Mouse (Mus musculus): Measurements from ENCODE around the gene Deaf1. TPM values are rescaled to one million over a fixed set of nuclear protein-coding genes. Genes with fewer than 3 reads are reported as not detected.

Gene Deaf1
- polyA plus RNA-seq, 1 experiment from 2014 or later: 40.8 TPM

GRCm38 (mm10) chr7:141355626-141356326 lies 28.3 kb upstream of the Deaf1 start:
- Histone ChIP-seq H3K4me1 (ENCODE audit: insufficient read depth, low read depth, low read length) (no peaks in the 10 kb centered on the region), H3K27ac (ENCODE audit: low read length) (no peak overlapping the region), H3K4me3 (ENCODE audit: low read depth, low read length) (no peak overlapping the region), H3K9ac (replicated peaks; ENCODE audit: low read depth) (no peak overlapping the region), H3K4me2 (replicated peaks; ENCODE audit: low read depth, low read length) (no peak overlapping the region), H3K36me3 (ENCODE audit: insufficient read depth, low read length) (no peaks in the 10 kb centered on the region), H3K9me3 (ENCODE audit: low read length) (no peaks in the 10 kb centered on the region), H3K27me3 (replicated peaks; ENCODE audit: insufficient read depth, low read length) (no peaks in the 10 kb centered on the region)
- 59% methylated on average over 12 of the region's 12 CpGs for WGBS
- DNase-seq (ENCODE audit: low spot score): peak; percentile 36
- TF ChIP-seq CTCF (IDR thresholded peaks at IDR 0.05): peak; percentile 43
- no peak for TF ChIP-seq EP300 (IDR thresholded peaks at IDR 0.05)
- ATAC-seq: peak; percentile 16; the same call in 1 of the 2 replicates

DNA sequence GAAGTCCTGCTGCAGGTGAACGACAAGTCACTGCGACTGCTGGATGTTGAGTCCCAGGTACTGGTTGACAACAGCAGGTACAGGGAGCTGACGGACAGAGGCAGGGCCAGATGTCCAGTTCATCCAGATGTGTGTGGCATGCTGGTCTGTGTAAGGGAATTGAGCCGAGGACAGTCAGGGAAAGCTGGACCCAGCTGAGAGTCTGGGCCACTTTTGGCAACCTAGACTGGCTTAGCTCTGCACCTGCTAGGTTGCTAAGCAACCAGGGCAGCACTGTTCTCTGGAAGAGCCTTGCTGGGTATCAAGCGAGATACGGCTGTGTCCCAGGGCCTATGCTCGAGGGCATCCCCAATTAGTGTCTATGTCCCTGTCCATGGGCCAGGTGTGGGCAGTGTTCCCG lies 27.6 kb upstream of the Deaf1 start:
- no peaks in the 10 kb centered on the region for H3K9me3 ChIP-seq (ENCODE audit: low read length)
- H3K4me1 ChIP-seq (ENCODE audit: insufficient read depth, low read depth, low read length): no peaks in the 10 kb centered on the region
- TF ChIP-seq CTCF (IDR thresholded peaks at IDR 0.05): no peak
- no peak for TF ChIP-seq EP300 (IDR thresholded peaks at IDR 0.05)
- no peaks in the 10 kb centered on the region for H3K27me3 ChIP-seq (replicated peaks; ENCODE audit: insufficient read depth, low read length)
- no peak overlapping the region for H3K9ac ChIP-seq (replicated peaks; ENCODE audit: low read depth)
- ATAC-seq (no peak), DNase-seq (ENCODE audit: low spot score) (no peak)
- no peaks in the 10 kb centered on the region for H3K36me3 ChIP-seq (ENCODE audit: insufficient read depth, low read length)
- H3K4me3 ChIP-seq (ENCODE audit: low read depth, low read length): no peak overlapping the region
- H3K4me2 ChIP-seq (replicated peaks; ENCODE audit: low read depth, low read length): no peak overlapping the region
- 77% methylated on average over 8 of the region's 8 CpGs for WGBS
- no peak overlapping the region for H3K27ac ChIP-seq (ENCODE audit: low read length)

DNA sequence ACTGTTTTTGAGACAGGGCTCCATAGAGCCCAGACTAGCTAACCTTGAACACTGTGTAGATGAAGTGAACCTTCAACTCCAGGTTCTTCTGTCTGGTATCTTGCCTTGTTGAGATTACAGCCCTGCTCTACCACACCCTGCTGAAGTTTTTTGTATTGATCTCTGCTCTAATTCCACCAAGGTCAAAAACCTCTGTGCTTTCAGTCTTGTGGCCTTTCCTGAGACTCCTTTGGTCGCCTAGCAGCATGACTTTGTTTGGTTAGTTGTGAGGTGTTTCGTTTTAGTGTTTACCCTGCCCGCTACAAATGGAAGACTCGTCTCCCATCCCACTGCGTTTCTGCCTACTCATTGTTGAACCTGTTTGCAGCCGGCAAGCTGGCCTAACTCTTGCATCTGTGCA lies 23.6 kb upstream of the Deaf1 start:
- Histone ChIP-seq H3K27me3 (replicated peaks; ENCODE audit: insufficient read depth, low read length) (no peaks in the 10 kb centered on the region), H3K4me2 (replicated peaks; ENCODE audit: low read depth, low read length) (no peak overlapping the region), H3K9ac (replicated peaks; ENCODE audit: low read depth) (no peak overlapping the region), H3K4me1 (ENCODE audit: insufficient read depth, low read depth, low read length) (no peaks in the 10 kb centered on the region), H3K9me3 (ENCODE audit: low read length) (no peaks in the 10 kb centered on the region), H3K36me3 (ENCODE audit: insufficient read depth, low read length) (no peaks in the 10 kb centered on the region), H3K27ac (ENCODE audit: low read length) (peak overlapping the region; percentile 14; the same call in 1 of the 2 replicates), H3K4me3 (ENCODE audit: low read depth, low read length) (no peak overlapping the region)
- ATAC-seq (peak; percentile 61), DNase-seq (ENCODE audit: low spot score) (peak; percentile 66)
- WGBS: 48% methylated on average over 6 of the region's 6 CpGs
- TF ChIP-seq CTCF (IDR thresholded peaks at IDR 0.05) (no peak), EP300 (IDR thresholded peaks at IDR 0.05) (no peak)

- no peaks in the 10 kb centered on the region for H3K27me3 ChIP-seq (replicated peaks; ENCODE audit: insufficient read depth, low read length)
- WGBS: 86% methylated on average over 5 of the region's 5 CpGs
- H3K9me3 ChIP-seq (ENCODE audit: low read length): no peaks in the 10 kb centered on the region
Observed at GRCm38 (mm10) chr7:141344787-141345186, 17.3 kb upstream of the Deaf1 start.

GRCm38 (mm10) chr7:141343696-141344095 lies 16.2 kb upstream of the Deaf1 start:
- TF ChIP-seq CTCF (IDR thresholded peaks at IDR 0.05) (no peak), EP300 (IDR thresholded peaks at IDR 0.05) (no peak)
- Histone ChIP-seq H3K4me1 (ENCODE audit: insufficient read depth, low read depth, low read length) (no peaks in the 10 kb centered on the region), H3K4me2 (replicated peaks; ENCODE audit: low read depth, low read length) (no peak overlapping the region), H3K27ac (ENCODE audit: low read length) (no peak overlapping the region), H3K36me3 (ENCODE audit: insufficient read depth, low read length) (no peaks in the 10 kb centered on the region), H3K27me3 (replicated peaks; ENCODE audit: insufficient read depth, low read length) (no peaks in the 10 kb centered on the region), H3K9ac (replicated peaks; ENCODE audit: low read depth) (no peak overlapping the region), H3K4me3 (ENCODE audit: low read depth, low read length) (no peak overlapping the region), H3K9me3 (ENCODE audit: low read length) (no peaks in the 10 kb centered on the region)
- DNase-seq (ENCODE audit: low spot score) (no peak), ATAC-seq (no peak)
- 66% methylated on average over 7 of the region's 7 CpGs for WGBS

More at GRCm38 (mm10) chr7:141344787-141345186, 17.3 kb upstream of the Deaf1 start:
- Histone ChIP-seq H3K27ac (ENCODE audit: low read length) (no peak overlapping the region), H3K4me1 (ENCODE audit: insufficient read depth, low read depth, low read length) (no peaks in the 10 kb centered on the region), H3K36me3 (ENCODE audit: insufficient read depth, low read length) (no peaks in the 10 kb centered on the region), H3K9ac (replicated peaks; ENCODE audit: low read depth) (no peak overlapping the region), H3K4me2 (replicated peaks; ENCODE audit: low read depth, low read length) (no peak overlapping the region), H3K4me3 (ENCODE audit: low read depth, low read length) (no peak overlapping the region)
- TF ChIP-seq EP300 (IDR thresholded peaks at IDR 0.05): no peak
- TF ChIP-seq CTCF (IDR thresholded peaks at IDR 0.05): no peak
- DNase-seq (ENCODE audit: low spot score): no peak
- ATAC-seq: no peak

DNA sequence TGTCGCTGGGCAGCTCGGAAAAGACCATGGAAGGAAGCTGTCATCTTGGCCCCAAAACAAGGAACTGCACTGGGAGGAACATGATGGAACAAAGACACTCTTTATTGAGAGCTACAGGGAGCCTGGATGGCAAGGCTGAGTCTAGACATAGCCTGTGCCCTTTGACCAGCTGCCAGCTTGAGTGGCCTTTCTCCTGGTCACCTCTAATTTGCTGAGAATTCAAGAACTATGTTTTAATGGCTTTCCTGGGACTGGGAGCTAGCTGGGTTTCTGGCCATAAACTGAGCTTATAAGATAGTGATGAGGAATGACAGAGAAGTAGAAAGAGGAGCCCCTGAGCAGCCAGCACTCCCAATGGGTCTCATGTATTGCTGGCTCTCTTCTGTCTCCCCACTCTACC lies 15.7 kb upstream of the Deaf1 start:
- ATAC-seq: no peak
- Histone ChIP-seq H3K9me3 (ENCODE audit: low read length) (no peaks in the 10 kb centered on the region), H3K27ac (ENCODE audit: low read length) (no peak overlapping the region), H3K4me2 (replicated peaks; ENCODE audit: low read depth, low read length) (no peak overlapping the region), H3K4me1 (ENCODE audit: insufficient read depth, low read depth, low read length) (peaks cover 3% of the 10 kb centered on the region; the same call in 1 of the 2 replicates), H3K9ac (replicated peaks; ENCODE audit: low read depth) (no peak overlapping the region), H3K36me3 (ENCODE audit: insufficient read depth, low read length) (no peaks in the 10 kb centered on the region), H3K4me3 (ENCODE audit: low read depth, low read length) (no peak overlapping the region), H3K27me3 (replicated peaks; ENCODE audit: insufficient read depth, low read length) (no peaks in the 10 kb centered on the region)
- no peak for DNase-seq (ENCODE audit: low spot score)
- TF ChIP-seq EP300 (IDR thresholded peaks at IDR 0.05): no peak
- no peak for TF ChIP-seq CTCF (IDR thresholded peaks at IDR 0.05)
- 71% methylated on average over 2 of the region's 2 CpGs for WGBS

All from lung, postnatal 0 days (tissue).